Mouse (Mus musculus) cerebellum, adult 2 months (tissue): ENCODE measurements around the gene Ogg1.

Experiments used
- CTCF ChIP-seq: fragments of 200-500 bp; IDR thresholded peaks from 2 replicates; pipeline ENCODE4 v1.5.1; 2011; ENCODE audit warnings: low read depth, mild to moderate bottlenecking, control low read depth, low read length, moderate library complexity, borderline replicate concordance; ENCODE audit not compliant: insufficient read depth
- POLR2A ChIP-seq: fragments of 200-500 bp; IDR thresholded peaks from 2 replicates; pipeline ENCODE4 v1.6.1; 2011; ENCODE audit warnings: low read length, control low read depth, borderline replicate concordance; ENCODE audit not compliant: insufficient read depth

DNA sequence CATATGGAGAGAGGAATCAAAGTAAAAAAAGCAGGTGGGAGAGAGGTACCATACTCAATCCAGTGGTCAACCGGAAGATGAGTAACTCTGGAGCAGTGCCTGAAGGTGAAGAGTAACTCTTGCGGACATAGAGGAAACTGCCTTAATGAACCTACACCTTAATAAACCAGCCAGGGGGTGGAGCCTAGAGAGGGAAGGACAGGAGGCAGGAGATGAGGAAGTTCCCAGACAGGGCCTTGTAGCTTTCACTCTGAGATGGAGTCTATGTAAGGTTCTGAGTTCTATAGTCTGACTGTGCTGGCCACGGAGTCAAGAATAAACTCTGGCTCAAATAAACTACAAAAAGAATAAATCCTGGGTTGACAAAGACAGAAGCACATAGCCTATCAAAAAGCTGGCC is 41.8 kb upstream of the Ogg1 start:
- TF ChIP-seq CTCF (no peak), POLR2A (no peak)
